Mouse (Mus musculus): ENCODE data around the gene Inpp5d.

Gene Inpp5d

DNA sequence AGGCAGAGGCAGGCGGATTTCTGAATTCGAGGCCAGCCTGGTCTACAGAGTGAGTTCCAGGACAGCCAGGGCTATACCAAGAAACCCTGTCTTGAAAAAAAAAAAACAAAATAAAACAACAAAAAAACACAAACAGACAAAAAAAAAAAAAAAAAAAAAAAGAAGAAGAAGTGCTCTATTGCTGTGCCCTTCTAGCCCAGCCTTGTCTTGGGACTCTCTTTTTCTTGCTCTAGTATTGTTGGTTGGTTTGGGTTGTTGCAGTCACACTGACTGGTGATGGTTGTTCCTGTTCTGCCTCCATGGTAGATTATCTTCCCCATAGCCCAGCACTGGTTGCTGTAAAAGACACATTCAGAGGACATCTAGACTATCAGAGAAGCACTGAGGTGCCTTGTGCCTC lies 149.2 kb downstream of the Inpp5d start:
- DNase-seq (ENCODE audit: low read depth, low spot score), result no peak
